Mouse (Mus musculus) cerebellum, adult 9-11 months (tissue): Measurements from ENCODE around the gene Cdkn2b.

ENCODE experiments used
- DNase-seq: peaks from one replicate; pipeline ENCODE4 v3.0.0; 2022

The Cdkn2b gene

GRCm38 (mm10) chr4:89310491-89311254, at the start of gene Cdkn2b:
Gene Cdkn2b (minus strand): TSS chr4:89311039.
- DNase-seq = peak; percentile 40

- no peak for DNase-seq
These were observed 49.5 kb upstream of the Cdkn2b start for GRCm38 (mm10) chr4:89360349-89360748.

DNA sequence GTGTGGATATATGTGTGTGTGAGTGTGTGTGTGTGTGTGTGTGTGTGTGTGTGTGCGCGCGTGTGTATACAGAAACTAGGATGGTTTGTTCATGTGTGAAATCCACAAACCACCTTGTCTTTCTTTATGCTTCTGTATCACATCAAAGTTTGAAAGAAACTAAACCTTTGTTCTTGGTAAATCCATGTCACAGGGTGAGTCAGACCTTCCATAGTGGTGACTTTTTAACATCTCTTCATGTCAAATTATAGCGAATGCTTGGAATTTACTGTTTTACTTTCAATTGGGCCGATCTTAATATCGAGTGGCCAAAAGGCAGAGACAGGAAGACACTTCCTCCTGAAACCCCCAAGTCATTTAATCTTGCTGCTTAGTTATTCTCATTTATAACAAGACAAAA, 48.7 kb upstream of the Cdkn2b start:
- no peak for DNase-seq

GRCm38 (mm10) chr4:89353935-89354334, 43.1 kb upstream of the Cdkn2b start:
- no peak for DNase-seq

GRCm38 (mm10) chr4:89353071-89353582, 42.3 kb upstream of the Cdkn2b start:
- DNase-seq = no peak

GRCm38 (mm10) chr4:89351474-89351873, 40.6 kb upstream of the Cdkn2b start:
- DNase-seq = no peak

GRCm38 (mm10) chr4:89350938-89351451, 40.2 kb upstream of the Cdkn2b start:
- no peak for DNase-seq

- no peak for DNase-seq
These were observed 39.6 kb upstream of the Cdkn2b start for GRCm38 (mm10) chr4:89350391-89350790.

- no peak for DNase-seq
These were observed 38.0 kb upstream of the Cdkn2b start for GRCm38 (mm10) chr4:89348842-89349241.

GRCm38 (mm10) chr4:89313461-89313860, 2.6 kb upstream of the Cdkn2b start:
- DNase-seq = no peak

- no peak for DNase-seq
These were observed 843 bp downstream of the Cdkn2b start for GRCm38 (mm10) chr4:89309996-89310395.

DNA sequence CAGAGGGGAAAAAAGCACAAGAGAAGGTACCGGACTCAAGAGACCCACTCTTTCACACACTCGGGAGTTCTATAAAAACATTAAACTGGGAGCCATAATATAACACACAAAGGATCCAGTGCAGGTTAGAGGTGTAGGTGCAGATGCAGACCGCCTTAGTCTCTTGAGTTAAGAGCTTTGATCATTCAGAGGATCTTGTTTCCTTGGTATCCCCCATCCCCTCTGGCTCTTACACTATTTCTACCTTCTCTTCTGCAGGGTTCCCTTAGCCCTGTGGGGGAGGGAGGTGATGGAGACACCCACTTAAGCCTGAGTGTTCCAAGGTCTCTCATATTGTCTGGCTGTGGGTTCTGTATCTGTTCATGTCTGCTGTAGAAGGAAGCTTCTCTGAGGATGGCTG, 2.8 kb downstream of the Cdkn2b start:
- no peak for DNase-seq

DNA sequence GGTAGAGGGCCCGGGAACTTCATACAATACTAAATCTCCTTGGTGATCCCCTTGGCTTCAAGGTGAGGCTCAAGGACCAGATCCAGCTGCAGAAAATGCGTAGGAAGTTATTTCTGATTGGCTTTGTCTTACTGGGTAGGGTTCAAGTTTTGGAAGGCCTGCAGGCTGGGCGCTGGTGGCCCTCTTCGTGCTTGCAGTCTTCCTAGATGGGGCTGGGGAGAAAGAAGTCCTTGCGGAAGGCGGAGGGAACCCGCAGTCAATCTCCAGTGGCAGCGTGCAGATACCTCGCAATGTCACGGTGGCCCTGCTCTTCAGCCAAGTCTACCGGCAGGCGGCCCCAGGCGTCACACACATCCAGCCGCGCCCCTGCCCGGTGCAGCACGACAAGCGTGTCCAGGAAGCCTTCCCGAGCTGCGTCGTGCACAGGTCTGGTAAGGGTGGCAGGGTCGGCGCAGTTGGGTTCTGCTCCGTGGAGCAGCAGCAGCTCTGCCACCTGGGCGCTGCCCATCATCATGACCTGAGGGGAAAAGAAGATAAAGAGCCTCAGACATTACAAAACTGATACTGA, 4.0 kb downstream of the Cdkn2b start:
- DNase-seq = no peak

GRCm38 (mm10) chr4:89305691-89306090, 5.1 kb downstream of the Cdkn2b start:
- no peak for DNase-seq

DNA sequence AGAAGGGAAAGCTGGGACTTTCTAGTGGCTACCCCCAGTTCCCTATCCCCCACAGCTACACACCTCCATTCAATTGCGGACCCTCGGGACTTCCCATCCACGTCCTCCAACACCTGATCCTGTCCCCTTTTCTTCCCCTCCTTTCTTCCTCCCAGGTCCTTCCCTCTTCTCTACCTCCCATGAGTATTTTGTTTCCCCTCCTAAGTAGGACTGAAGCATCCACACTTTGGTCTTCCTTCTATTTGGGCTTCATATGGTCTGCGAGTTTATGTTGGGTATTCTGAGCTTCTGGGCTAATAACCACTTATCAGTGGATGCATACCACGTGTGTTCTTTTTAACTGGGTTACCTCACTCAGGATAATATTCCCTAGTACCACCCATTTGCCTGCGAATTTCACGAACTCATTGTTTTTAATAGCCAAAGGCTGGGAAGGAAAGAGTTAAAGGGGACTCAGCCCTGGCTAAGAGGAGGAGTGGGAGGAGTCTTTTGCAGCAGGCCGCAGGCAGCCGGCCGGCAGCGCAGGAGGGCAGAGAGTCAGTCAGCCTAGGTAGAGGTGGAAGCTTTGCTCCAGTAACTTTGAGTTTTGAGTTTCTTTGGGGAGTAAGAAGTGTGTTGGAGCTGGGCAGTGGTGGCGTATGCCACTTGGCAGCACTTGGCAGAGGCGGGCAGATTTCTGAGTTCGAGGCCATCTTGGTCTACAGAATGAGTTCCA, 7.4 kb downstream of the Cdkn2b start:
- no peak for DNase-seq

- DNase-seq = no peak
These were observed 8.7 kb downstream of the Cdkn2b start for GRCm38 (mm10) chr4:89302129-89302528.

GRCm38 (mm10) chr4:89299721-89300120, 11.1 kb downstream of the Cdkn2b start:
- no peak for DNase-seq

- no peak for DNase-seq
These were observed 15.2 kb downstream of the Cdkn2b start for GRCm38 (mm10) chr4:89295441-89296220.

GRCm38 (mm10) chr4:89294486-89295440, 16.1 kb downstream of the Cdkn2b start, which contains the start of gene Cdkn2a:
Gene Cdkn2a (minus strand): TSS chr4:89294653.
- peak; percentile 18 for DNase-seq

GRCm38 (mm10) chr4:89294091-89294485, 16.8 kb downstream of the Cdkn2b start:
- no peak for DNase-seq

DNA sequence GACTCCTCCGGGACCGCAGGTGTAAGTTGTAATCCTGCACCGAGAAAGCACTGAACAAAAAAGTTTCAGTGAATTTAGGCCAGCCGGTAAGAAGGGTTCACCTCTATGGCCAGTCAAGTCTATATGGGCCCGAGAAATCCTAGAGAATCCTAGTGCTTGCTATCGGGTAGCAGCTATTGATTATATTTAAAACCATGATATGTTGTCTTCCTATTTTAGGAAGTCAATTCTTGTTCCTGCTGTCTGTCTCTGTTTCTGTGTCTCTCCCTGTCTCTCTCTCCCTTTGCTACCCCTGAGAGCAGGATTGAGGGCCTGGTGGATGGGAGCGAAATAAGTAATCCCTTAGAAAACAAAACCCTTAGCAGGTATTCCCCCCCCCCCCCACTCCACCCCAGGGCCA, 17.3 kb downstream of the Cdkn2b start:
- DNase-seq = no peak
